Mouse (Mus musculus): ENCODE measurements around the gene Rab22a. TPM values are rescaled to one million over a fixed set of nuclear protein-coding genes. Genes with fewer than 3 reads are reported as not detected.
"Not testable (repeated sequence)": the region's sequence is repeated elsewhere in the genome, so short reads cannot be mapped to it uniquely, and the experiment has no call there.

The Rab22a gene
- total and polyA plus RNA-seq, 3 experiments = 13.9 to 23.1 (median 15.0) TPM

GRCm38 (mm10) chr2:173692693-173693092 is 33.1 kb downstream of the Rab22a start:
- DNase-seq (ENCODE audit: low spot score) = no peak

DNA sequence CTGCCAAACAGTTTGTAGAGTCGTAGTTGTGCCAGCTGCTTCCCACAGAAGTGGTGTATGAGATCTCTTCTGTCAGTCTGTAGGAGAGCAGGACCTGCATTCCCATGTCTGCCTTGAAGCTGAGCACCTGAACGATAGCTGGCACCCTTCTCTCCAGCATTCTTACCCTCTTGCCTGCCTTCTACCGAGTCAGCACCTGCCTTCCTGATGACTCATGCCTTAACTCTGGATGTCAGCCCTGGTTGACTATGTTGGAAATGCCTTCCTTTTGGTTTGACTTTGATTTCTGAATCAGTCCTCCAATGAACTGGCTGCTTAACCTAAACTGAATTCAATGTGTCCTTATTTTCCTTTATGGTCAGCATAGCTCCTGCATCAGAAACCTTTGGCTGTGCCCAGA is 39.3 kb downstream of the Rab22a start:
- no peaks in the 10 kb centered on the region for H3K9me3 ChIP-seq (replicated peaks)
- no peak for DNase-seq (ENCODE audit: low spot score)
- H3K36me3 ChIP-seq (replicated peaks) = peaks cover 97% of the 10 kb centered on the region
- no peak overlapping the region for H3K4me3 ChIP-seq (ENCODE audit: low read depth, low read length)
- H3K4me1 ChIP-seq (ENCODE audit: insufficient read depth, low read depth, low read length) = no peaks in the 10 kb centered on the region
- no peak for TF ChIP-seq TAL1 (conservative IDR thresholded peaks at IDR 0.05; ENCODE audit: low read depth, low read length)
- TF ChIP-seq GATA2 (IDR thresholded peaks at IDR 0.05; ENCODE audit: borderline replicate concordance, low read depth, low read length) = no peak
- no peak for TF ChIP-seq POLR2AphosphoS5 (IDR thresholded peaks at IDR 0.05; ENCODE audit: insufficient replicate concordance, low read depth, low read length)
- TF ChIP-seq GATA1 (IDR thresholded peaks at IDR 0.05; ENCODE audit: borderline replicate concordance, low read length) = no peak
- TF ChIP-seq CTCF (IDR thresholded peaks at IDR 0.05; ENCODE audit: low read depth, low read length) = no peak
- H3K27me3 ChIP-seq (ENCODE audit: insufficient read depth, low read length) = no peaks in the 10 kb centered on the region
- no peak for ATAC-seq (ENCODE audit: extremely low read depth, insufficient number of reproducible peaks, low FRiP score, poor library complexity, severe bottlenecking)

More at GRCm38 (mm10) chr2:173692693-173693092, 33.1 kb downstream of the Rab22a start:
- Histone ChIP-seq H3K27me3 (ENCODE audit: insufficient read depth, low read length) (no peaks in the 10 kb centered on the region), H3K9me3 (replicated peaks) (no peaks in the 10 kb centered on the region), H3K36me3 (replicated peaks) (peaks cover 99% of the 10 kb centered on the region), H3K4me1 (ENCODE audit: insufficient read depth, low read depth, low read length) (no peaks in the 10 kb centered on the region), H3K4me3 (ENCODE audit: low read depth, low read length) (no peak overlapping the region)
- ATAC-seq (ENCODE audit: extremely low read depth, insufficient number of reproducible peaks, low FRiP score, poor library complexity, severe bottlenecking) = no peak
- TF ChIP-seq CTCF (IDR thresholded peaks at IDR 0.05; ENCODE audit: low read depth, low read length) (no peak), GATA1 (IDR thresholded peaks at IDR 0.05; ENCODE audit: borderline replicate concordance, low read length) (no peak)

- Histone ChIP-seq H3K9me3 (replicated peaks) (no peaks in the 10 kb centered on the region), H3K4me1 (ENCODE audit: insufficient read depth, low read depth, low read length) (no peaks in the 10 kb centered on the region), H3K27me3 (ENCODE audit: insufficient read depth, low read length) (no peaks in the 10 kb centered on the region), H3K4me3 (ENCODE audit: low read depth, low read length) (no peak overlapping the region), H3K36me3 (replicated peaks) (peaks cover 87% of the 10 kb centered on the region)
- ATAC-seq (ENCODE audit: extremely low read depth, insufficient number of reproducible peaks, low FRiP score, poor library complexity, severe bottlenecking) = no peak
- no peak for DNase-seq (ENCODE audit: low spot score)
- TF ChIP-seq GATA1 (IDR thresholded peaks at IDR 0.05; ENCODE audit: borderline replicate concordance, low read length) (no peak), POLR2AphosphoS5 (IDR thresholded peaks at IDR 0.05; ENCODE audit: insufficient replicate concordance, low read depth, low read length) (no peak), TAL1 (conservative IDR thresholded peaks at IDR 0.05; ENCODE audit: low read depth, low read length) (no peak), CTCF (IDR thresholded peaks at IDR 0.05; ENCODE audit: low read depth, low read length) (no peak), GATA2 (IDR thresholded peaks at IDR 0.05; ENCODE audit: borderline replicate concordance, low read depth, low read length) (no peak)
Observed at GRCm38 (mm10) chr2:173702096-173702866, 42.7 kb downstream of the Rab22a start.

DNA sequence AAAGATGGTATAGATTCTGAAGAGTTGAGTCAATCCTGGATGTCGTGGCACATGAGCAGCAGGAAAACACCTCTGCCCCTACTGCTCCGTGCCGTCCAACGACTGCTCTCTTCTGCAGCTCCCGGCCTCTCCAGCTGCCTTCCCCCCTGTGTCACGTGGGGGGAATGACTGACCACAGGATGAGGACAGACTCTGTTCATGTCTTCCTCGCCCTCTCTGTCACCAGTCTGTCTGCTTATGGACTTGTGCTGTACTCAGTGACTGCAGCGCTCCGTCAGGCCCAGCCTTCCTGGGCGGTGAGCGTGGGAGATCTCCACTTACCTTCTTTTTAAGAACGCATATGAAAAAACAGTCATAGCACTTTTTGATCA is 43.3 kb downstream of the Rab22a start:
- no peak for DNase-seq (ENCODE audit: low spot score)
- Histone ChIP-seq H3K9me3 (replicated peaks) (0 out of 2 replicates have a peak, but pooled peaks cover 2% of the 10 kb centered on the region), H3K36me3 (replicated peaks) (peaks cover 84% of the 10 kb centered on the region), H3K4me1 (ENCODE audit: insufficient read depth, low read depth, low read length) (0 out of 2 replicates have a peak, but pooled peaks cover 2% of the 10 kb centered on the region), H3K4me3 (ENCODE audit: low read depth, low read length) (no peak overlapping the region), H3K27me3 (ENCODE audit: insufficient read depth, low read length) (no peaks in the 10 kb centered on the region)
- TF ChIP-seq GATA2 (IDR thresholded peaks at IDR 0.05; ENCODE audit: borderline replicate concordance, low read depth, low read length) = no peak
- no peak for TF ChIP-seq CTCF (IDR thresholded peaks at IDR 0.05; ENCODE audit: low read depth, low read length)
- no peak for TF ChIP-seq POLR2AphosphoS5 (IDR thresholded peaks at IDR 0.05; ENCODE audit: insufficient replicate concordance, low read depth, low read length)
- no peak for TF ChIP-seq GATA1 (IDR thresholded peaks at IDR 0.05; ENCODE audit: borderline replicate concordance, low read length)
- TF ChIP-seq TAL1 (conservative IDR thresholded peaks at IDR 0.05; ENCODE audit: low read depth, low read length) = no peak
- no peak for ATAC-seq (ENCODE audit: extremely low read depth, insufficient number of reproducible peaks, low FRiP score, poor library complexity, severe bottlenecking)

- no peak for ATAC-seq (ENCODE audit: extremely low read depth, insufficient number of reproducible peaks, low FRiP score, poor library complexity, severe bottlenecking)
- H3K4me1 ChIP-seq (ENCODE audit: insufficient read depth, low read depth, low read length) = 0 out of 2 replicates have a peak, but pooled peaks cover 2% of the 10 kb centered on the region
- 0 out of 2 replicates have a peak, but pooled peaks cover 2% of the 10 kb centered on the region for H3K9me3 ChIP-seq (replicated peaks)
- no peaks in the 10 kb centered on the region for H3K27me3 ChIP-seq (ENCODE audit: insufficient read depth, low read length)
- TF ChIP-seq GATA1 (IDR thresholded peaks at IDR 0.05; ENCODE audit: borderline replicate concordance, low read length) (no peak), CTCF (IDR thresholded peaks at IDR 0.05; ENCODE audit: low read depth, low read length) (no peak), POLR2AphosphoS5 (IDR thresholded peaks at IDR 0.05; ENCODE audit: insufficient replicate concordance, low read depth, low read length) (no peak), TAL1 (conservative IDR thresholded peaks at IDR 0.05; ENCODE audit: low read depth, low read length) (no peak), GATA2 (IDR thresholded peaks at IDR 0.05; ENCODE audit: borderline replicate concordance, low read depth, low read length) (no peak)
- no peak for DNase-seq (ENCODE audit: low spot score)
- H3K4me3 ChIP-seq (ENCODE audit: low read depth, low read length) = no peak overlapping the region
- H3K36me3 ChIP-seq (replicated peaks) = peaks cover 76% of the 10 kb centered on the region
Observed at GRCm38 (mm10) chr2:173705827-173706551, 46.4 kb downstream of the Rab22a start.

DNA sequence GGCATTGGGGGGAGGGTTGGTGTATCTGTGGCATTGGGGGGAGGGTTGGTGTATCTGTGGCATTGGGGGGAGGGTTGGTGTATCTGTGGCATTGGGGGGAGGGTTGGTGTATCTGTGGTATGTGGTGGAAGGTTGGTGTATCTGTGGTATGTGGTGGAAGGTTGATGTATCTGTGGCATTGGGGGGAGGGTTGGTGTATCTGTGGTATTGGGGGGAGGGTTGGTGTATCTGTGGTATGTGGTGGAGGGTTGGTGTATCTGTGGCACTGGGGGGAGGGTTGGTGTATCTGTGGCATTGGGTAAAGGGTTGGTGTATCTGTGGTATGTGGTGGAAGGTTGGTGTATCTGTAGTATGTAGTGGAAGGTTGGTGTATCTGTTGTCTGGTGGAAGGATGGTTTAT is 48.1 kb downstream of the Rab22a start:
- not testable (repeated sequence) for H3K9me3 ChIP-seq (replicated peaks); H3K27me3 ChIP-seq (ENCODE audit: insufficient read depth, low read length); H3K4me1 ChIP-seq (ENCODE audit: insufficient read depth, low read depth, low read length); H3K4me3 ChIP-seq (ENCODE audit: low read depth, low read length); ATAC-seq (ENCODE audit: extremely low read depth, insufficient number of reproducible peaks, low FRiP score, poor library complexity, severe bottlenecking)
- H3K36me3 ChIP-seq (replicated peaks) = peaks cover 59% of the 10 kb centered on the region
- peak; percentile 21 for DNase-seq (ENCODE audit: low spot score)
